Mouse (Mus musculus) testis, adult 2 months (tissue): ENCODE measurements around the gene Sorcs1.

ENCODE experiments used
- CTCF ChIP-seq: fragments of 200-500 bp; IDR thresholded peaks from 2 replicates; pipeline ENCODE4 v1.5.1; 2012; ENCODE audit warnings: low read depth, mild to moderate bottlenecking, inconsistent platforms, low read length, moderate library complexity; ENCODE audit not compliant: control insufficient read depth, insufficient read depth, insufficient replicate concordance
- POLR2A ChIP-seq: fragments of 200-500 bp; IDR thresholded peaks from 2 replicates; pipeline ENCODE4 v1.6.1; 2012; ENCODE audit warnings: low read depth, mild to moderate bottlenecking, inconsistent platforms, low read length, moderate library complexity; ENCODE audit not compliant: control insufficient read depth

DNA sequence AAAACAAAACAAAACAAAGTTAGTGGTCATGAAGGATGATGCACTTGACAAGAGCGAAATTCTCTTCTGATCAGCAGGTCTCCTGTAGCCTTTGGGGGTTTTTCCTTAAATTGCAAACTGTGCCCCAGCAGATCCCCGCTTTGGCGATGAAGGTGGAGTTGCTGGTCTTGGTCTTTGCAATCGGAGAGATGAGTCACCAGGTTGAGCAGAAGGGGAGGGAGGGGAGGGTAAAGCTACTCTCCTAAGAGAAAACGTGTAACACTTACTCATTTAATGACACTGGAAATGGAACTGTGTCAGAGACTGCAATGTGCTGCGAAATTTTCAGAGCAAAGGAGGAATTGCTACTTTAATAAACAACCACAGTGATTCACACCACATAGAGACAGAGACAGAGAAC lies 527.3 kb downstream of the Sorcs1 start:
- no peak for TF ChIP-seq CTCF
- TF ChIP-seq POLR2A: no peak
